Mouse (Mus musculus): ENCODE results near the gene Ric3. TPM values are rescaled to one million over a fixed set of nuclear protein-coding genes. Genes with fewer than 3 reads are reported as not detected.

Gene Ric3
- total RNA-seq, 2 experiments from 2014 or later, result 2.6 to 3.4 TPM

DNA sequence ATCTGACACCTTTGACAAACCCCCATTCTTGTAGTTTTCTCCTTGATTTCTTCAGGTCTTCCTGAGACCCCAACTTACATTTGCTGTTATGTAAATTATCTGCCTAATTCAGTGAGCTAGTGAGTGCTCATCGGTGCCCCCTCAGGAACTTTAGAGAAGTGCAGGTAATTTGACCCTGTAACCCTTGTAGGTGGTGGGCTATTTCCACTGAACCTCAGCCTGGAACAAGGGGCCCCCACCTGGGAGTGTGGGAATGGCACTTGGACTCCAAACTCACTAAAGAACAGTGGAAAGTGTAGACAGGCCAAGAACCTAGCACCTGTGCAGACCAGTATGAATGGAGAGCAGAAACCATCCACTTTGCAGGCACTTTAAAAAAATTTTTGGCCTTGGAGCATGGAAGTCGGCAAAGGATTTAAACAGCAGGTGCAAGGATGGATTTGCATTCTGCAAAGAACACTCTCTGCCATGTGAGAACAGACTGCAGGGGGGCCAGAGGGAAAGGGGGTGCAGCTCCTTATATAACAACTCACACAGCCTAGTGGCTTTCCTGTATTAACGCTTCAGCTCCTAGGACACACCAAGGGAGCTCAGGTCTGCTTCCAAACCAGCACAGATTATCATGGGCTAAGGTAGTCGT lies 82.7 kb downstream of the Ric3 start:
- no peak for DNase-seq

DNA sequence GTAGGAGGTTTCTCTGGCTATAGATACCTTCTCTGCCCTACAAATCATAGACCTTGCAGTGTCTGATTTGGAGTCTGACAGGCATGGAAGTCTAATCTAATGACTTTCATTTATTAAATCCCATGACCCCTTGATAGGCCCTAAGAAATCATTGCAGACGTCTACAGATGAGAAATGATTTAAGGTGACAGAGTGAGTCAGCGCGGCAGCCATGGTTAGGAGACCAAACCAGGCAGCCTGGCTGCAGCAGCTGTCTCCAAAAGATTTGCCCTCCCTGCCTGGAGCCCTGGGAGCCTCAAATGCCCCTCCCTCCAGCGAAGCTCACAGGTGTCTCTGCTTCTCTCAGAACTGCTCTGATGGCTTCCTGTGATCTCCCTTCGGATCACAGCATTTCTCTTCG lies 87.0 kb downstream of the Ric3 start:
- DNase-seq, result no peak

DNA sequence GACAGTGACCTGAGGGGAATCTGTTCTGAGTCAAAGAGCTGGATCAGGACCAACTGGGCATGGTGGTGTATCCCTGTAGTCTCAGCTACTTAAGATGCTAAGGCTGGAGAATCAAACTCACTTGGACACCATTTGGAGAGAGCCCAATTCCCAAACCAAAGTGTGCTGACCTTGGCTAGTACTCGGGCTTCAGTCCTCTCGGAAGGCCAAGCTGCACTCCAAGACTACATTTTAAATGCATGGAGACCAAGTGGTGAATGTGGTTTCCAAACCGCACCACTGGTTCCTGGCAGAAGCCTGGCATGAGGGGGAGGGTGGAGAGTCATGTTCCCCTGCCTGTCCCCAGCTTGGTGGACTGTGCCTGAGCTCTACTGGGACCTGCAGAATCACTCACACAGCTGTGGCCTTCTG lies 89.2 kb downstream of the Ric3 start:
- DNase-seq, result peak; percentile 36 to 63

DNA sequence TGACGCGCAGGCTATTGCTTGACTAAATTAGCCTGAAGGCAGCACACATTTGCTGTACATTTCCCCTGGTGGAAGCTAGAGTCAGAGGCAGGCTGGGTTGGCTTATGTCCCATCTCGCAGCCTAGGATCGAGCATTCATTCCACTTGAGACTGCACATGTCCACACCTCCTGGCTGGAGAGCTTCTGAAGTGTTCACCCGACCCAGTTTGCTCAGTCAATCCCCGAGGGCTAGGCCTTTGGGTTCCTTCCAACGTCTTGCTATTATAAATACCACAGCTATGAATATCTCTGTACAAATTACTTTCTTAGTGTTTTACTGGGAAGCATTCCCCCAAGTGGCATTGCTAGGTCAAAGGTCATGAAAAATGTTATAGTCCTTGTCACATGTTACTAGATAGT lies 89.9 kb downstream of the Ric3 start:
- peak; percentile 80 to 88 for DNase-seq

DNA sequence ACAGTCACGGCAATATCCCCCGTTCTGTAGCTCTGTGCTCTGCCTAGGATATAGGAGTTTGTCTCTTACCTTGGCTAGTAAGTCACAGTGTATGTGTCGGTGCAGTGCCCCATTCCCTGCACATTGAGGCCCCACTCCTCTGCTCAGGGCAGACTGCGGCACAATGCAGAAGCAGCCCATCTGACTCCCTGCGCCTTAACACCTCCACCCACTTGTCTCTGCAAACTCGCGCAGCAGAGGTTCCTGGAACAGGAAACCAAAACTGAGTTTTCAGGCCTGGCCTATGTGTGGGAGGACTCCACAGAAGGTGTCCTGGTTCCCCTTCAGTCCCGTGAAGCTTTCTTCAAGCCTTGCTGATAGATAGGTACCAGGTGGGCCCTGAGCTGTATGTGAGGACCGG lies 91.9 kb downstream of the Ric3 start:
- no peak for DNase-seq

DNA sequence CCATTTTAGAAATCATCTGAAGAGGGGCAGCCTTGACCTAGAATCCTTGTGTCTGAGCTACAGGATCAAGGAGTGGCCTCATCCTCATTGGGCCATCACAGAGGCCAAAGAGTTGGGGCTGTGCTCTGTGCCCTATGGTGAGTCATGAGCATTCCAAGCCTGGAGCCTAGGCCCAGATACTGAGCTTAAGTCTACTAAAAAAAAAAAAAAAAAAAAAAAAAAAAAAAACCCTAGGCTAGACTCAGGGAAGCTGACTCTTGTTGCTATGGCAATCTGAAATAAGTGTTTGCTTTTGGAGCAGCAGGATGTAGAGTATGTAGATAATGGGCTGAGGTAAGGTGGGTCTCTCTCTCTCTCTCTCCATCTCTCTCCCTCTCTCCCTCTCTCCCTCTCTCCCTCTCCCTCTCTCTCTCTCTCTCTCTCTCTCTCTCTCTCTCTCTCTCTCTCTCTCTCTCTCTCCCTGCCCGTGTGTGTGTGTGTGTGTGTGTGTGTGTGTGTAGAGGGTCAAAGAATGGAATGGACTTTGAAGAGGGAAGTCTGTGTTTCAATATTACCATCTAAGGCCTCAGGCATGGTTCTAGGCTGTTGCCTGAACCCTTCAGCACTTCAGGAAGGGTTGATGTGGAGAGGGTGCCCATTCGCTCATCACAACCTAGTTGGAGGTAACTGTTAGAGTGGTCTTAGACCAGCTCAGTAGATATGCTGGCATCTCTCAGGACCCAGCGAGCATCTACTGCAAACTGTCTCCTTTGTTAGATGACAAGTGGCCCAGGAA lies 97.0 kb downstream of the Ric3 start:
- DNase-seq, result no peak

Other genes starting within 250 kb of the Ric3 start
- gene Olfr516, start 232.8 kb downstream of the Ric3 start, total RNA-seq (2021), result not detected
- not detected for gene Olfr517, start 211.0 kb downstream of the Ric3 start, total RNA-seq (2021)
- not detected for gene Olfr518, start 198.3 kb downstream of the Ric3 start, total RNA-seq (2021)
- not detected for gene Olfr519, start 188.9 kb downstream of the Ric3 start, total RNA-seq (2021)
- 10 to 100 TPM; 19.7 to 19.8 TPM for gene Nlrp10, start 153.2 kb downstream of the Ric3 start, total RNA-seq (2021)
- 10 to 100 TPM; 88.1 to 95.2 TPM for gene Eif3f, start 148.9 kb downstream of the Ric3 start, total RNA-seq (2021)
- under 1 TPM; 0.35 to 0.41 TPM for gene Tub, start 133.0 kb downstream of the Ric3 start, total RNA-seq (2021)
- 1 to 10 TPM; 2.6 to 3.5 TPM for gene Lmo1, start 91.9 kb upstream of the Ric3 start, total RNA-seq (2021)

All from heart, adult 18-20 months (tissue).